Mouse (Mus musculus) hematopoietic stem cell, adult 5-6 weeks (primary cell): Measurements from ENCODE around the gene Slc38a3. TPM values are rescaled to one million over a fixed set of nuclear protein-coding genes. Genes with fewer than 3 reads are reported as not detected.

Source experiments
- total RNA-seq: library from RNA; stranded (forward); fragments of 172-1452, 232-1000 nt; gene quantifications from 2 replicates; pipeline ENCODE4 v1.2.3, GENCODE M21; 2017

Gene Slc38a3
- total RNA-seq, 1 experiment from 2014 or later = not detected

Other genes with a start within 250 kb of the Slc38a3 start
- gene Tmem115, start 135.6 kb downstream of the Slc38a3 start, total RNA-seq = 12.6 and 16.2 TPM in 2 replicates
- 15.3 and 19.7 TPM in 2 replicates for gene Cyb561d2, start 127.3 kb downstream of the Slc38a3 start, total RNA-seq
- gene Nprl2, start 127.3 kb downstream of the Slc38a3 start, total RNA-seq = 5.9 and 27.5 TPM in 2 replicates
- not detected in 2 replicates for gene Zmynd10, start 122.2 kb downstream of the Slc38a3 start, total RNA-seq
- 36.3 and 47.8 TPM in 2 replicates for gene Rassf1, start 118.0 kb downstream of the Slc38a3 start, total RNA-seq
- 16.2 and 23.7 TPM in 2 replicates for gene Tusc2, start 106.3 kb downstream of the Slc38a3 start, total RNA-seq
- gene Hyal2, start 101.6 kb downstream of the Slc38a3 start, total RNA-seq = 4.0 and 4.2 TPM in 2 replicates
- gene Hyal1, start 92.6 kb downstream of the Slc38a3 start, total RNA-seq = 4.1 and 5.2 TPM in 2 replicates
- 12.2 and 12.7 TPM in 2 replicates for gene Naa80, start 90.6 kb downstream of the Slc38a3 start, total RNA-seq
- 0.35 and 3.9 TPM in 2 replicates for gene Hyal3, start 88.7 kb downstream of the Slc38a3 start, total RNA-seq
- 49.8 and 62.7 TPM in 2 replicates for gene Ifrd2, start 81.9 kb downstream of the Slc38a3 start, total RNA-seq
- not detected in 2 replicates for gene Sema3b, start 60.3 kb downstream of the Slc38a3 start, total RNA-seq
- 345 and 415 TPM in 2 replicates for gene Gnai2, start 34.2 kb downstream of the Slc38a3 start, total RNA-seq
- gene Gnat1, start 10.2 kb upstream of the Slc38a3 start, total RNA-seq = not detected in 2 replicates
- 0.89 and 1.2 TPM in 2 replicates for gene Sema3f, start 40.9 kb upstream of the Slc38a3 start, total RNA-seq
- gene Rbm5, start 101.5 kb upstream of the Slc38a3 start, total RNA-seq = 309 and 331 TPM in 2 replicates
- 165 and 170 TPM in 2 replicates for gene Rbm6, start 203.7 kb upstream of the Slc38a3 start, total RNA-seq
- gene Mon1a, start 218.6 kb upstream of the Slc38a3 start, total RNA-seq = 11.5 and 12.3 TPM in 2 replicates
- gene Mst1r, start 237.3 kb upstream of the Slc38a3 start, total RNA-seq = 0.25 TPM in 1 of 2 replicates, not detected in the other